Mouse (Mus musculus): Measurements from ENCODE around the gene Rpl12.

- TF ChIP-seq CTCF (IDR thresholded peaks at IDR 0.05; ENCODE audit: insufficient read depth, low read length), result no peak
- TF ChIP-seq POLR2A (IDR thresholded peaks at IDR 0.05; ENCODE audit: borderline replicate concordance, extremely low read depth, low read depth, low read length), result no peak
These were observed 39.5 kb upstream of the Rpl12 start for GRCm38 (mm10) chr2:32921801-32922380.

All from lung, adult 2 months (tissue).